Mouse (Mus musculus): ENCODE data around the gene 1600014C23Rik. TPM values are rescaled to one million over a fixed set of nuclear protein-coding genes. Genes with fewer than 3 reads are reported as not detected.

The 1600014C23Rik gene
- polyA plus RNA-seq, 1 experiment from 2014 or later, result not detected

- Histone ChIP-seq H3K4me2 (ENCODE audit: low read length) (no peak overlapping the region), H3K9ac (replicated peaks; ENCODE audit: low read length) (no peak overlapping the region), H3K36me3 (ENCODE audit: control insufficient read depth, insufficient read depth, low read length) (no peaks in the 10 kb centered on the region), H3K27ac (replicated peaks; ENCODE audit: low read depth, low read length) (no peak overlapping the region), H3K4me1 (ENCODE audit: control insufficient read depth, insufficient read depth, low read length) (no peaks in the 10 kb centered on the region), H3K27me3 (ENCODE audit: control insufficient read depth, insufficient read depth, low read length) (no peaks in the 10 kb centered on the region), H3K9me3 (ENCODE audit: control insufficient read depth, low read length) (no peaks in the 10 kb centered on the region), H3K4me3 (replicated peaks; ENCODE audit: low read depth, low read length) (no peak overlapping the region)
- 89% methylated on average over 8 of the region's 8 CpGs for WGBS
- DNase-seq, result no peak
- ATAC-seq (ENCODE audit: low FRiP score, low TSS enrichment), result no peak
Measured at GRCm38 (mm10) chr17:45757932-45758331, 24.3 kb upstream of the 1600014C23Rik start.

GRCm38 (mm10) chr17:45756831-45757230 lies 23.2 kb upstream of the 1600014C23Rik start:
- ATAC-seq (ENCODE audit: low FRiP score, low TSS enrichment) (no peak), DNase-seq (no peak)
- no peaks in the 10 kb centered on the region for H3K27me3 ChIP-seq (ENCODE audit: control insufficient read depth, insufficient read depth, low read length)
- no peak overlapping the region for H3K9ac ChIP-seq (replicated peaks; ENCODE audit: low read length)
- WGBS, result 81% methylated on average over 5 of the region's 5 CpGs
- no peaks in the 10 kb centered on the region for H3K36me3 ChIP-seq (ENCODE audit: control insufficient read depth, insufficient read depth, low read length)
- H3K9me3 ChIP-seq (ENCODE audit: control insufficient read depth, low read length), result no peaks in the 10 kb centered on the region
- H3K4me3 ChIP-seq (replicated peaks; ENCODE audit: low read depth, low read length), result no peak overlapping the region
- H3K4me2 ChIP-seq (ENCODE audit: low read length), result no peak overlapping the region
- H3K27ac ChIP-seq (replicated peaks; ENCODE audit: low read depth, low read length), result no peak overlapping the region
- no peaks in the 10 kb centered on the region for H3K4me1 ChIP-seq (ENCODE audit: control insufficient read depth, insufficient read depth, low read length)

GRCm38 (mm10) chr17:45756391-45756790 lies 22.7 kb upstream of the 1600014C23Rik start:
- Histone ChIP-seq H3K9ac (replicated peaks; ENCODE audit: low read length) (no peak overlapping the region), H3K36me3 (ENCODE audit: control insufficient read depth, insufficient read depth, low read length) (no peaks in the 10 kb centered on the region), H3K4me3 (replicated peaks; ENCODE audit: low read depth, low read length) (no peak overlapping the region), H3K9me3 (ENCODE audit: control insufficient read depth, low read length) (no peaks in the 10 kb centered on the region), H3K27me3 (ENCODE audit: control insufficient read depth, insufficient read depth, low read length) (no peaks in the 10 kb centered on the region), H3K4me2 (ENCODE audit: low read length) (no peak overlapping the region), H3K27ac (replicated peaks; ENCODE audit: low read depth, low read length) (no peak overlapping the region), H3K4me1 (ENCODE audit: control insufficient read depth, insufficient read depth, low read length) (no peaks in the 10 kb centered on the region)
- DNase-seq (no peak), ATAC-seq (ENCODE audit: low FRiP score, low TSS enrichment) (no peak)
- WGBS, result 78% methylated on average over 8 of the region's 8 CpGs

GRCm38 (mm10) chr17:45754186-45754862 lies 20.7 kb upstream of the 1600014C23Rik start:
- H3K4me1 ChIP-seq (ENCODE audit: control insufficient read depth, insufficient read depth, low read length), result no peaks in the 10 kb centered on the region
- H3K27me3 ChIP-seq (ENCODE audit: control insufficient read depth, insufficient read depth, low read length), result no peaks in the 10 kb centered on the region
- H3K9me3 ChIP-seq (ENCODE audit: control insufficient read depth, low read length), result no peaks in the 10 kb centered on the region
- no peak overlapping the region for H3K4me2 ChIP-seq (ENCODE audit: low read length)
- ATAC-seq (ENCODE audit: low FRiP score, low TSS enrichment) (0 out of 2 replicates have a peak, but pooled peaks have one; percentile 34), DNase-seq (peak; percentile 52)
- 78% methylated on average over 13 of the region's 13 CpGs for WGBS
- H3K9ac ChIP-seq (replicated peaks; ENCODE audit: low read length), result no peak overlapping the region
- no peaks in the 10 kb centered on the region for H3K36me3 ChIP-seq (ENCODE audit: control insufficient read depth, insufficient read depth, low read length)
- no peak overlapping the region for H3K4me3 ChIP-seq (replicated peaks; ENCODE audit: low read depth, low read length)
- no peak overlapping the region for H3K27ac ChIP-seq (replicated peaks; ENCODE audit: low read depth, low read length)

GRCm38 (mm10) chr17:45752678-45753077 lies 19.0 kb upstream of the 1600014C23Rik start:
- no peak overlapping the region for H3K4me3 ChIP-seq (replicated peaks; ENCODE audit: low read depth, low read length)
- H3K27ac ChIP-seq (replicated peaks; ENCODE audit: low read depth, low read length), result no peak overlapping the region
- DNase-seq (no peak), ATAC-seq (ENCODE audit: low FRiP score, low TSS enrichment) (no peak)
- no peak overlapping the region for H3K4me2 ChIP-seq (ENCODE audit: low read length)
- H3K4me1 ChIP-seq (ENCODE audit: control insufficient read depth, insufficient read depth, low read length), result no peaks in the 10 kb centered on the region
- 61% methylated on average over 11 of the region's 11 CpGs for WGBS
- no peak overlapping the region for H3K9ac ChIP-seq (replicated peaks; ENCODE audit: low read length)
- no peaks in the 10 kb centered on the region for H3K27me3 ChIP-seq (ENCODE audit: control insufficient read depth, insufficient read depth, low read length)
- no peaks in the 10 kb centered on the region for H3K36me3 ChIP-seq (ENCODE audit: control insufficient read depth, insufficient read depth, low read length)
- no peaks in the 10 kb centered on the region for H3K9me3 ChIP-seq (ENCODE audit: control insufficient read depth, low read length)

GRCm38 (mm10) chr17:45752053-45752452 lies 18.4 kb upstream of the 1600014C23Rik start:
- H3K4me1 ChIP-seq (ENCODE audit: control insufficient read depth, insufficient read depth, low read length), result no peaks in the 10 kb centered on the region
- DNase-seq (no peak), ATAC-seq (ENCODE audit: low FRiP score, low TSS enrichment) (no peak)
- no peak overlapping the region for H3K27ac ChIP-seq (replicated peaks; ENCODE audit: low read depth, low read length)
- H3K9ac ChIP-seq (replicated peaks; ENCODE audit: low read length), result no peak overlapping the region
- no peak overlapping the region for H3K4me3 ChIP-seq (replicated peaks; ENCODE audit: low read depth, low read length)
- no peaks in the 10 kb centered on the region for H3K9me3 ChIP-seq (ENCODE audit: control insufficient read depth, low read length)
- no peak overlapping the region for H3K4me2 ChIP-seq (ENCODE audit: low read length)
- H3K27me3 ChIP-seq (ENCODE audit: control insufficient read depth, insufficient read depth, low read length), result no peaks in the 10 kb centered on the region
- H3K36me3 ChIP-seq (ENCODE audit: control insufficient read depth, insufficient read depth, low read length), result no peaks in the 10 kb centered on the region
- WGBS, result 84% methylated on average over 8 of the region's 8 CpGs

GRCm38 (mm10) chr17:45751359-45751758 lies 17.7 kb upstream of the 1600014C23Rik start:
- no peak overlapping the region for H3K4me3 ChIP-seq (replicated peaks; ENCODE audit: low read depth, low read length)
- no peak for DNase-seq
- no peak overlapping the region for H3K27ac ChIP-seq (replicated peaks; ENCODE audit: low read depth, low read length)
- WGBS, result 100% methylated on average over 1 of the region's 1 CpGs
- ATAC-seq (ENCODE audit: low FRiP score, low TSS enrichment), result no peak
- H3K27me3 ChIP-seq (ENCODE audit: control insufficient read depth, insufficient read depth, low read length), result no peaks in the 10 kb centered on the region
- no peak overlapping the region for H3K4me2 ChIP-seq (ENCODE audit: low read length)
- H3K36me3 ChIP-seq (ENCODE audit: control insufficient read depth, insufficient read depth, low read length), result no peaks in the 10 kb centered on the region
- H3K4me1 ChIP-seq (ENCODE audit: control insufficient read depth, insufficient read depth, low read length), result no peaks in the 10 kb centered on the region
- no peaks in the 10 kb centered on the region for H3K9me3 ChIP-seq (ENCODE audit: control insufficient read depth, low read length)
- H3K9ac ChIP-seq (replicated peaks; ENCODE audit: low read length), result no peak overlapping the region

- Histone ChIP-seq H3K36me3 (ENCODE audit: control insufficient read depth, insufficient read depth, low read length) (no peaks in the 10 kb centered on the region), H3K27ac (replicated peaks; ENCODE audit: low read depth, low read length) (no peak overlapping the region), H3K27me3 (ENCODE audit: control insufficient read depth, insufficient read depth, low read length) (no peaks in the 10 kb centered on the region), H3K4me1 (ENCODE audit: control insufficient read depth, insufficient read depth, low read length) (no peaks in the 10 kb centered on the region), H3K9me3 (ENCODE audit: control insufficient read depth, low read length) (no peaks in the 10 kb centered on the region), H3K4me3 (replicated peaks; ENCODE audit: low read depth, low read length) (no peak overlapping the region), H3K9ac (replicated peaks; ENCODE audit: low read length) (no peak overlapping the region), H3K4me2 (ENCODE audit: low read length) (no peak overlapping the region)
- no peak for ATAC-seq (ENCODE audit: low FRiP score, low TSS enrichment)
- WGBS, result 74% methylated on average over 6 of the region's 6 CpGs
- no peak for DNase-seq
Measured at GRCm38 (mm10) chr17:45749100-45749499, 15.5 kb upstream of the 1600014C23Rik start.
